Mouse (Mus musculus): ENCODE results near the gene Gnaq.

GRCm38 (mm10) chr19:16301336-16301735 lies 168.7 kb downstream of the Gnaq start:
- TF ChIP-seq POLR2A (IDR thresholded peaks at IDR 0.05; ENCODE audit: low read depth, low read length) (no peak), CTCF (IDR thresholded peaks at IDR 0.05; ENCODE audit: borderline replicate concordance, insufficient read depth, low read length) (no peak)

All from embryonic fibroblast, embryonic 13.5 days (primary cell).